Mouse (Mus musculus) embryonic facial prominence, embryonic 12.5 days (tissue): ENCODE data around the gene Add2. TPM values are rescaled to one million over a fixed set of nuclear protein-coding genes. Genes with fewer than 3 reads are reported as not detected.

Experiments used
- ATAC-seq: fragments of 200-750 bp; cut with Nextera tagmentation; 2 replicates; pipeline ENCODE4 v1.8.0; 2017; ENCODE audit not compliant: insufficient number of reproducible peaks, insufficient read depth, low FRiP score, low TSS enrichment
- H3K27ac ChIP-seq: fragments of 300-500 bp; sonication (generic); 2 replicates; pipeline ENCODE4 v1.5.1; 2016; ENCODE audit warnings: mild to moderate bottlenecking
- H3K27me3 ChIP-seq: fragments of 300-500 bp; sonication (generic); 2 replicates; pipeline ENCODE4 v1.6.1; 2016; ENCODE audit warnings: mild to moderate bottlenecking, moderate library complexity
- H3K36me3 ChIP-seq: fragments of 300-500 bp; sonication (generic); 2 replicates; pipeline ENCODE4 v1.6.1; 2016; ENCODE audit warnings: mild to moderate bottlenecking
- H3K4me1 ChIP-seq: fragments of 300-500 bp; sonication (generic); 2 replicates; pipeline ENCODE4 v1.6.1; 2016
- H3K4me2 ChIP-seq: fragments of 300-500 bp; sonication (generic); replicated peaks from 2 replicates; pipeline ENCODE4 v1.6.1; 2016; ENCODE audit warnings: mild to moderate bottlenecking, moderate library complexity
- H3K4me3 ChIP-seq: fragments of 300-500 bp; sonication (generic); 2 replicates; pipeline ENCODE4 v1.5.1; 2016; ENCODE audit warnings: mild to moderate bottlenecking
- H3K9ac ChIP-seq: fragments of 300-500 bp; sonication (generic); 2 replicates; pipeline ENCODE4 v1.6.1; 2016; ENCODE audit warnings: mild to moderate bottlenecking, moderate library complexity
- H3K9me3 ChIP-seq: fragments of 300-500 bp; sonication (generic); 2 replicates; pipeline ENCODE4 v1.6.1; 2016; ENCODE audit warnings: mild to moderate bottlenecking, moderate library complexity
- WGBS: fragments of 180-500 bp; shearing (Covaris S2); methylation state at CpG from one replicate; pipeline ENCODE4 v1.1.7; 2016; 5-methylcytosine and 5-hydroxymethylcytosine counted together
- polyA plus RNA-seq: library from polyadenylated mRNA; unstranded; fragments of >200 nt; fragmentation: Nextera tagmentation; extraction: Ambion mirVana; gene quantifications from 2 replicates; pipeline ENCODE4 v1.2.1, GENCODE M21; 2016

Gene Add2
- polyA plus RNA-seq, 1 experiment from 2014 or later, result 20.0 TPM

DNA sequence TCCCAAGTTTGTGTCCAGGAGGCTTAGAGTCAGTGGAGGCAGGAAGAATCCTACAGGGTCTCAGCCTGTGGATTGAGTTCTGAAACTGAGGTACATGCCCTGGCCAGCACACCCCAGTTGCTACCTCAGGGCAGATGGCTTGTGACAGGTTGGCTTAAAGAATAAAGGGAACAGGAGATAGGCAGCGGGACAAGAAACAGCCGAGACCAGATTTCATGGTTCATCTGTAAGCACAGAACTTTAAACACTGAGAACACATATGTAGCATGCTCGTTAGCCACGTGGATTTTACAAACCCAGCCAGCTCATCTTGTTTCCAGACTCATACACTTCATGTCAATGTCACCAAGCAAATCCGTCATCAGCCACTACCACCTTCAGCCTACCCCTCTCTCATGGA is 139.4 kb downstream of the Add2 start:
- Histone ChIP-seq H3K4me2 (no peak overlapping the region), H3K27me3 (no peaks in the 10 kb centered on the region; the same call in 1 of the 2 replicates), H3K36me3 (no peaks in the 10 kb centered on the region), H3K4me3 (no peak overlapping the region), H3K27ac (no peak overlapping the region), H3K9me3 (no peaks in the 10 kb centered on the region), H3K9ac (no peak overlapping the region), H3K4me1 (peaks cover 6% of the 10 kb centered on the region; the same call in 1 of the 2 replicates)
- no peak for ATAC-seq
- WGBS, result 61% methylated on average over 5 of the region's 5 CpGs

DNA sequence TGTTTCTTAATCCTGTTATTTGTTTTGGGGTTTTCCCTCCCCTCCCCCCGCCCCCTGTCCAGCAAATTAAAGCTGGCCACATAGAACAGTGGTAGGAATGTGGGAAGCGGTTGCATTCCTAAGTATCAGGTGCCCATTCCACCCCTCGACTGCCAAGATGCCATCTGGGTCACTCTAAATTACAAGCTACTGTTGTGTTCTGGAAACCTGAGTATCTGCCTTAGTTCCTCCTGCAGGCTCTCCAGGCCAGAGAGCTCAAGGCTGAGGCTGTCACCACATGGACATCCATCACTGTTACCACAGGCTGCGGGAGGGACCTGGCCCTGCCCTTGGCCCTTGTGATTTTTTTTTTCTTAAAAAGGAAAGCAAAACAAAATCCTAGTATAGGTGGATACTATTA is 140.7 kb downstream of the Add2 start:
- no peak overlapping the region for H3K4me2 ChIP-seq
- H3K27ac ChIP-seq, result no peak overlapping the region
- H3K4me1 ChIP-seq, result peaks cover 6% of the 10 kb centered on the region; the same call in 1 of the 2 replicates
- 31% methylated on average over 4 of the region's 4 CpGs for WGBS
- no peaks in the 10 kb centered on the region; the same call in 1 of the 2 replicates for H3K27me3 ChIP-seq
- no peak for ATAC-seq
- H3K36me3 ChIP-seq, result no peaks in the 10 kb centered on the region
- no peak overlapping the region for H3K9ac ChIP-seq
- H3K9me3 ChIP-seq, result no peaks in the 10 kb centered on the region
- no peak overlapping the region for H3K4me3 ChIP-seq

Other genes starting within 250 kb of the Add2 start
- gene Nat8f6, start 207.7 kb upstream of the Add2 start, polyA plus RNA-seq, result not detected in 2 replicates
- gene Nat8f5, start 207.7 kb upstream of the Add2 start, polyA plus RNA-seq, result not detected in 2 replicates
- gene Nat8, start 196.6 kb upstream of the Add2 start, polyA plus RNA-seq, result not detected in 2 replicates
- not detected in 2 replicates for gene Nat8f2, start 159.5 kb upstream of the Add2 start, polyA plus RNA-seq
- 3.5 and 3.6 TPM in 2 replicates for gene Nat8f4, start 123.8 kb upstream of the Add2 start, polyA plus RNA-seq
- gene Tprkb, start 116.8 kb upstream of the Add2 start, polyA plus RNA-seq, result 38.9 and 41.3 TPM in 2 replicates
- gene Nat8f1, start 113.0 kb upstream of the Add2 start, polyA plus RNA-seq, result 7.2 and 8.3 TPM in 2 replicates
- gene Dusp11, start 67.0 kb upstream of the Add2 start, polyA plus RNA-seq, result 51.3 and 51.4 TPM in 2 replicates
- gene Figla, start 12.5 kb upstream of the Add2 start, polyA plus RNA-seq, result not detected in 2 replicates
- 3.1 and 3.6 TPM in 2 replicates for gene Tgfa, start 166.5 kb downstream of the Add2 start, polyA plus RNA-seq